In the genomic region with DNA sequence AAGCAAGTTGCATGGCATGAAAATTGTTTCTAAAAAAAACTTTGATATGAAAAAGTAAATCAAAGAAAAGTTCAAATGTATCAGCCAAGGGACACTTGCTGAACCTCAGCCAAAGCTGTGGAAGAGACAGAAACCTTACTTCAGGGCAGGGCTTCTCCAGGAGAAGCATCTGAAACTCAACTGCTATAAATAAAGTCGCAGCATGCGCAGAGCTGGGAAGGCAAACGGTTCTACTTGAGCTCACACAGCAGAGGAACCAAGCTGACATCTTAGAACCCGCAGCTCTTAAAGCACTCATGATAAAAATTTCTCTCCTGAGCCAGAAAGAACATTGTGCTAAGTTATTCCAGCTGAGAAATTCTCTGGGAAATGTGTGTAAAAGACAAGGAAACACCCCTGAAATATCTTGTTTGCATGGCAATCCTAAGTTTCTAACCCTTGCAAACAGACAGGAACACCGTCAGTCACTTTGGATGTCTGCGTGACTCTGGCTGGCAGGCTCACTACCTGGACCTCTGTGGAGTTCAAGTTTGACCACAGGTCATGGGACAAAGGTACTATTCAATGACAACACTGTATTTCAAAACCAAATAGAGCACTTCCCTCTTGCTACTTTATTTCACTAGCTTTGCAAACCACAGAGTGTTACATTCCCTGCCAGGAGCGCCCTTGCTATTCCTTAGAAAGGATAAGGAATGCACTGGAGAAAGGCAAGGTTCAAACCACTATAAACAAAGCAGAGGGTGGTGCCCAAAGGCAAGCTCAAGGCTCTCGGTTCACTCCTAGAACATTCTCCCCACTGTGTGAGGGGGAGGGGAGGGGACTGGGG, we compare ENCODE assay signal across 10 mouse cellular contexts. TPM values are rescaled to one million over a fixed set of nuclear protein-coding genes. Genes with fewer than 3 reads are reported as not detected.
DNase-seq lines count a peak whose midpoint lies in the region; ATAC-seq lines count a peak whose summit lies in the region.
"Had no signal": no experiment of that assay in that cellular context is flagged by ENCODE, and none has a peak within 500 bp of the region (broad histone marks: within the 10 kb centered on the region; RNA-seq: fewer than 3 reads in every experiment).

No protein-coding gene starts in this region.

- H3K27me3 ChIP-seq in lung, embryonic 16.5 days (ENCODE audit: control insufficient read depth, insufficient read depth, low read depth, low read length), result no peaks in the 10 kb centered on the region
- H3K27me3 ChIP-seq in hindbrain, embryonic 14.5 days (ENCODE audit: control insufficient read depth, insufficient read depth, low read length), result no peaks in the 10 kb centered on the region

- H3K36me3 ChIP-seq in lung, embryonic 16.5 days (ENCODE audit: control insufficient read depth, insufficient read depth, low read length), result no peaks in the 10 kb centered on the region
- H3K36me3 ChIP-seq in hindbrain, embryonic 14.5 days (replicated peaks; ENCODE audit: control insufficient read depth, insufficient read depth), result no peaks in the 10 kb centered on the region
- H3K36me3 ChIP-seq: G1E had no signal

- H3K9ac ChIP-seq in lung, embryonic 16.5 days (ENCODE audit: low read length), result 0 out of 2 replicates have a peak overlapping the region, but pooled peaks have one; percentile 9
- H3K9ac ChIP-seq in hindbrain, embryonic 14.5 days, result no peak overlapping the region

- H3K9me3 ChIP-seq in lung, embryonic 16.5 days (ENCODE audit: control insufficient read depth, low read length), result no peaks in the 10 kb centered on the region
- H3K9me3 ChIP-seq in hindbrain, embryonic 14.5 days (ENCODE audit: control insufficient read depth, low read length), result no peaks in the 10 kb centered on the region
- H3K9me3 ChIP-seq: G1E had no signal

- H3K4me3 ChIP-seq in brown adipose tissue, adult 24 weeks (ENCODE audit: insufficient read depth, low read depth, low read length), result no peak overlapping the region
- no peak overlapping the region for H3K4me3 ChIP-seq in lung, embryonic 16.5 days (ENCODE audit: low read length)
- H3K4me3 ChIP-seq in hindbrain, embryonic 14.5 days (replicated peaks; ENCODE audit: low read length), result no peak overlapping the region

- H3K4me1 ChIP-seq in brown adipose tissue, adult 24 weeks (ENCODE audit: control insufficient read depth, insufficient read depth, insufficient read length, low read length), result peaks cover 27% of the 10 kb centered on the region
- peaks cover 32% of the 10 kb centered on the region for H3K4me1 ChIP-seq in lung, embryonic 16.5 days (replicated peaks; ENCODE audit: control insufficient read depth, insufficient read depth, low read length)
- H3K4me1 ChIP-seq in hindbrain, embryonic 14.5 days (replicated peaks; ENCODE audit: control insufficient read depth, insufficient read depth, low read length), result no peaks in the 10 kb centered on the region

- H3K27ac ChIP-seq in brown adipose tissue, adult 24 weeks (replicated peaks; ENCODE audit: low read depth, low read length), result peak overlapping the region; percentile 46; the same call in 1 of the 2 replicates
- H3K27ac ChIP-seq in lung, embryonic 16.5 days (ENCODE audit: low read length), result peak overlapping the region; percentile 47
- H3K27ac ChIP-seq in hindbrain, embryonic 14.5 days, result no peak overlapping the region

- DNase-seq in heart, adult 18-20 months, result peak; percentile 37 to 51
- no peak for DNase-seq in heart, adult 8-10 months (ENCODE audit: low spot score)
- peak; percentile 72 for DNase-seq in 3T3-L1 (ENCODE audit: low read depth, low spot score)
- DNase-seq in spleen, adult 18-20 months, result no peak
- no peak for DNase-seq in left cerebral cortex, adult 11 months (ENCODE audit: low spot score)
- no peak for DNase-seq in hindbrain, embryonic 14.5 days (ENCODE audit: low spot score)
- DNase-seq: cerebellum, adult 9-10 months had no signal

- 32% methylated on average over 8 of the region's 8 CpGs for WGBS in lung, embryonic 16.5 days
- 65% methylated on average over 8 of the region's 8 CpGs for WGBS in hindbrain, embryonic 14.5 days

- 0 out of 2 replicates have a peak, but pooled peaks have one; percentile 36 for ATAC-seq in lung, embryonic 16.5 days (ENCODE audit: low read depth)
- ATAC-seq in hindbrain, embryonic 14.5 days (ENCODE audit: low FRiP score), result no peak

- H3K4me2 ChIP-seq in lung, embryonic 16.5 days (ENCODE audit: low read depth, low read length), result no peak overlapping the region; the same call in 1 of the 2 replicates
- no peak overlapping the region for H3K4me2 ChIP-seq in hindbrain, embryonic 14.5 days (replicated peaks)

RNA-seq across cellular contexts. Expression of a gene that starts 15.2 kb away (rescaled TPM):
- 10 to 100 TPM; 21.8 to 22.3 TPM for total RNA-seq in heart, adult 18-20 months (2021)
- total RNA-seq in heart, adult 8-10 months (2022), result 10 to 100 TPM; 21.7 to 24.0 (median 23.2) TPM
- 5.7 and 6.3 TPM in 2 replicates for polyA plus RNA-seq in brown adipose tissue, adult 24 weeks (2012; ENCODE audit: insufficient read depth, insufficient read length, missing spikeins)
- polyA plus RNA-seq in lung, embryonic 16.5 days (2015; fragmentation: Nextera tagmentation; extraction: Ambion mirVana), result 1.4 and 1.5 TPM in 2 replicates
- 6.3 and 7.2 TPM in 2 replicates for polyA plus RNA-seq in hindbrain, embryonic 14.5 days (2014; fragmentation: Nextera tagmentation; extraction: Ambion mirVana)

Comparison
In these comparisons a context has a peak if more than half of its experiments do, and no peak if none do; other contexts are left out.
1. DNase-seq: peak in heart, adult 18-20 months (2 of 2) and 3T3-L1 (single experiment); none in heart, adult 8-10 months (single experiment), spleen, adult 18-20 months (0 of 2), left cerebral cortex, adult 11 months (single experiment) and hindbrain, embryonic 14.5 days (single experiment).